Mouse (Mus musculus) limb, embryonic 14.5 days (tissue): ENCODE measurements around the gene Otop2. TPM values are rescaled to one million over a fixed set of nuclear protein-coding genes. Genes with fewer than 3 reads are reported as not detected.

ENCODE experiments used
- ATAC-seq: fragments of 200-750 bp; cut with Nextera tagmentation; 2 replicates; pipeline ENCODE4 v1.8.0; 2017; ENCODE audit warnings: low read depth, moderate number of reproducible peaks, moderate TSS enrichment; ENCODE audit not compliant: low FRiP score
- DNase-seq: peaks from one replicate; pipeline ENCODE4 v3.0.0-alpha.2; 2015; ENCODE audit warnings: low spot score
- H3K27ac ChIP-seq: fragments of 300-500 bp; sonication (generic); replicated peaks from 2 replicates; pipeline ENCODE4 v1.5.1; 2014; ENCODE audit warnings: low read depth, mild to moderate bottlenecking, low read length, moderate library complexity, mixed read lengths
- H3K27me3 ChIP-seq: fragments of 300-500 bp; sonication (generic); 2 replicates; pipeline ENCODE4 v1.6.1; 2014; ENCODE audit warnings: low read length, mixed read lengths; ENCODE audit not compliant: control insufficient read depth, insufficient read depth
- H3K36me3 ChIP-seq: fragments of 300-500 bp; sonication (generic); 2 replicates; pipeline ENCODE4 v1.6.1; 2014; ENCODE audit warnings: mild to moderate bottlenecking, low read length, moderate library complexity, mixed read lengths; ENCODE audit not compliant: control insufficient read depth, insufficient read depth
- H3K4me1 ChIP-seq: fragments of 300-500 bp; sonication (generic); 2 replicates; pipeline ENCODE4 v1.6.1; 2014; ENCODE audit warnings: antibody characterized with exemption, low read length, mixed read lengths; ENCODE audit not compliant: control insufficient read depth, insufficient read depth
- H3K4me2 ChIP-seq: fragments of 300-500 bp; sonication (generic); replicated peaks from 2 replicates; pipeline ENCODE4 v1.6.1; 2014; ENCODE audit warnings: low read depth, mild to moderate bottlenecking, low read length, moderate library complexity; ENCODE audit not compliant: severe bottlenecking
- H3K4me3 ChIP-seq: fragments of 300-500 bp; sonication (generic); replicated peaks from 2 replicates; pipeline ENCODE4 v1.5.1; 2014; ENCODE audit warnings: low read length
- H3K9ac ChIP-seq: fragments of 300-500 bp; sonication (generic); 2 replicates; pipeline ENCODE4 v1.6.1; 2014; ENCODE audit warnings: mild to moderate bottlenecking, low read depth, low read length, moderate library complexity; ENCODE audit not compliant: severe bottlenecking
- H3K9me3 ChIP-seq: fragments of 300-500 bp; sonication (generic); 2 replicates; pipeline ENCODE4 v1.6.1; 2016; ENCODE audit warnings: low read length; ENCODE audit not compliant: control insufficient read depth
- POLR2A ChIP-seq: fragments of 200-500 bp; IDR thresholded peaks from 2 replicates; pipeline ENCODE4 v1.8.0; 2012; ENCODE audit warnings: inconsistent platforms, mild to moderate bottlenecking, moderate library complexity, borderline replicate concordance; ENCODE audit not compliant: insufficient read depth, insufficient read length; ENCODE audit errors: extremely low read depth
- WGBS: fragments of 180-500 bp; shearing (Covaris S2); extraction: QIAGEN DNeasy Blood & Tissue Kit; methylation state at CpG from one replicate; pipeline ENCODE4 v1.1.7; 2014; 5-methylcytosine and 5-hydroxymethylcytosine counted together
- polyA plus RNA-seq, 2 experiments: library from polyadenylated mRNA; depleted of rRNA in 1 of 2; stranded (reverse) in 1 of 2; unstranded in 1 of 2; fragments of >200 nt; fragmentation: Nextera tagmentation in 1 of 2; extraction: Ambion mirVana in 1 of 2; gene quantifications; 2 replicates each; pipeline versions ENCODE4 v1.2.1 to v1.2.3; 2012 to 2014

Otop2 gene
- polyA plus RNA-seq, 2 experiments = 0.19 to 0.29 TPM

- Histone ChIP-seq H3K4me3 (no peak overlapping the region), H3K27ac (no peak overlapping the region), H3K4me1 (peaks cover 6% of the 10 kb centered on the region; the same call in 1 of the 2 replicates), H3K4me2 (no peak overlapping the region), H3K27me3 (peaks cover 22% of the 10 kb centered on the region), H3K9me3 (no peaks in the 10 kb centered on the region), H3K36me3 (no peaks in the 10 kb centered on the region), H3K9ac (no peak overlapping the region)
- TF ChIP-seq POLR2A = no peak
- 84% methylated on average over 4 of the region's 4 CpGs for WGBS
- DNase-seq = no peak
- no peak for ATAC-seq
Measured at GRCm38 (mm10) chr11:115377254-115377653, 70.3 kb downstream of the Otop2 start.

DNA sequence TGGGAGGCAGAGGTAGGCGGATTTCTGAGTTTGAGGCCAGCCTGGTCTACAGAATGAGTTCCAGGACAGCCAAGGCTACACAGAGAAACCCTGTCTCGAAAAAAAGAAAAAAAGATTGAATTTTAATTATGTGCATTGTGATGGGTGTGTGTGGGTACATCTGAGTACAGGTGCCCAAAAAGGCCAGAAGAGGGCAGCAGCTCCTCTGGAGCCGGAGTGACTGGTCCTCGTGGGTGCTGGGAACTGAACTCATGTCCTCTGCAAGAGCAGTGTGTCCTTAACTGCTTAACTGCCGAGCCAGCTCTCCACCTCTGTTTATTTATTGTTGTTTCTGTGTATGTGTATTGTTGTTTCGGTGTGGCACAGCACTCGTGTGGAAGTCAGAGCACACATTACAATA lies 70.9 kb downstream of the Otop2 start:
- ATAC-seq (no peak), DNase-seq (no peak)
- no peak overlapping the region for H3K4me3 ChIP-seq
- no peak overlapping the region for H3K27ac ChIP-seq
- no peak for TF ChIP-seq POLR2A
- H3K9ac ChIP-seq = no peak overlapping the region
- H3K27me3 ChIP-seq = peaks cover 22% of the 10 kb centered on the region
- no peak overlapping the region for H3K4me2 ChIP-seq
- H3K36me3 ChIP-seq = no peaks in the 10 kb centered on the region
- peaks cover 10% of the 10 kb centered on the region for H3K4me1 ChIP-seq
- 80% methylated on average over 7 of the region's 7 CpGs for WGBS
- no peaks in the 10 kb centered on the region for H3K9me3 ChIP-seq

DNA sequence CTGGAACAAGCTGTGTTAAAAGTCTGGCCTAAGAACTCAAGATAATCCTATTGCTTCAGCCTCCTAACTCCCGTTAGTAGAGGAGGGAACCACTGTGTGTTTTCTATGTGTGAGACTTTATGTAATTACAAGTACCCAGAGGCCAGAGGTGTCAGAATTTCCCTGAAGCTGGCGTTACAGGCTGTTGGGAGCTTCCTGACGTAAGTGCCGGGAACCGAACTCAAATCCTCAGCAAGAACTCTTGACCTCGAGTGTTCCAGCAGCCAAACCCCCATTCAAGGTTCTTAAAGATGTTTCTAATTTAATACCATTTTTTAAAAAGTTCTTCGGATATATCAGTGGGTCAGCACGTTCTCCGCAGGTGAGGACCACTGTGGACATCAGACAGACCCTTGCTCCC lies 74.3 kb downstream of the Otop2 start:
- H3K4me2 ChIP-seq = peak overlapping the region; percentile 79
- no peak overlapping the region for H3K9ac ChIP-seq
- H3K4me1 ChIP-seq = peaks cover 18% of the 10 kb centered on the region
- no peaks in the 10 kb centered on the region for H3K9me3 ChIP-seq
- ATAC-seq (no peak), DNase-seq (no peak)
- peak overlapping the region; percentile 81 for H3K4me3 ChIP-seq
- H3K27me3 ChIP-seq = no peaks in the 10 kb centered on the region
- H3K36me3 ChIP-seq = no peaks in the 10 kb centered on the region
- 6% methylated on average over 9 of the region's 9 CpGs for WGBS
- no peak for TF ChIP-seq POLR2A
- H3K27ac ChIP-seq = no peak overlapping the region

Other genes with a start within 250 kb of the Otop2 start
- 0.10 and 0.15 TPM in 2 replicates for gene Cd300e, start 245.0 kb upstream of the Otop2 start, polyA plus RNA-seq (2012; rRNA removed)
- 0.08 and 0.10 TPM in 2 replicates for gene Cd300e, start 245.0 kb upstream of the Otop2 start, polyA plus RNA-seq (2014; fragmentation: Nextera tagmentation; extraction: Ambion mirVana)
- 1.5 and 1.7 TPM in 2 replicates for gene Rab37, start 215.7 kb upstream of the Otop2 start, polyA plus RNA-seq (2012; rRNA removed)
- gene Rab37, start 215.7 kb upstream of the Otop2 start, polyA plus RNA-seq (2014; fragmentation: Nextera tagmentation; extraction: Ambion mirVana) = 1.5 and 1.8 TPM in 2 replicates
- gene Cd300lf, start 173.2 kb upstream of the Otop2 start, polyA plus RNA-seq (2012; rRNA removed) = 0.35 and 0.65 TPM in 2 replicates
- 0.14 and 0.29 TPM in 2 replicates for gene Cd300lf, start 173.2 kb upstream of the Otop2 start, polyA plus RNA-seq (2014; fragmentation: Nextera tagmentation; extraction: Ambion mirVana)
- 19.1 and 22.0 TPM in 2 replicates for gene Slc9a3r1, start 143.8 kb upstream of the Otop2 start, polyA plus RNA-seq (2012; rRNA removed)
- gene Slc9a3r1, start 143.8 kb upstream of the Otop2 start, polyA plus RNA-seq (2014; fragmentation: Nextera tagmentation; extraction: Ambion mirVana) = 29.9 and 33.7 TPM in 2 replicates
- 9.2 and 16.9 TPM in 2 replicates for gene Tmem104, start 119.7 kb upstream of the Otop2 start, polyA plus RNA-seq (2012; rRNA removed)
- 11.4 and 12.4 TPM in 2 replicates for gene Tmem104, start 119.7 kb upstream of the Otop2 start, polyA plus RNA-seq (2014; fragmentation: Nextera tagmentation; extraction: Ambion mirVana)
- gene Nat9, start 119.3 kb upstream of the Otop2 start, polyA plus RNA-seq (2012; rRNA removed) = 25.6 and 32.1 TPM in 2 replicates
- gene Nat9, start 119.3 kb upstream of the Otop2 start, polyA plus RNA-seq (2014; fragmentation: Nextera tagmentation; extraction: Ambion mirVana) = 20.0 and 24.3 TPM in 2 replicates
- 0.20 and 0.21 TPM in 2 replicates for gene Grin2c, start 39.9 kb upstream of the Otop2 start, polyA plus RNA-seq (2012; rRNA removed)
- gene Grin2c, start 39.9 kb upstream of the Otop2 start, polyA plus RNA-seq (2014; fragmentation: Nextera tagmentation; extraction: Ambion mirVana) = not detected in 2 replicates
- gene Fdxr, start 30.1 kb upstream of the Otop2 start, polyA plus RNA-seq (2012; rRNA removed) = 16.8 and 21.8 TPM in 2 replicates
- 11.5 and 13.0 TPM in 2 replicates for gene Fdxr, start 30.1 kb upstream of the Otop2 start, polyA plus RNA-seq (2014; fragmentation: Nextera tagmentation; extraction: Ambion mirVana)
- 0.35 and 0.40 TPM in 2 replicates for gene Fads6, start 9.5 kb upstream of the Otop2 start, polyA plus RNA-seq (2012; rRNA removed)
- gene Fads6, start 9.5 kb upstream of the Otop2 start, polyA plus RNA-seq (2014; fragmentation: Nextera tagmentation; extraction: Ambion mirVana) = 0.12 TPM in 1 of 2 replicates, not detected in the other
- not detected in 2 replicates for gene Ush1g, start 14.9 kb downstream of the Otop2 start, polyA plus RNA-seq (2012; rRNA removed)
- gene Ush1g, start 14.9 kb downstream of the Otop2 start, polyA plus RNA-seq (2014; fragmentation: Nextera tagmentation; extraction: Ambion mirVana) = not detected in 2 replicates
- gene Otop3, start 27.6 kb downstream of the Otop2 start, polyA plus RNA-seq (2012; rRNA removed) = not detected in 2 replicates
- gene Otop3, start 27.6 kb downstream of the Otop2 start, polyA plus RNA-seq (2014; fragmentation: Nextera tagmentation; extraction: Ambion mirVana) = not detected in 2 replicates
- 4.5 and 5.9 TPM in 2 replicates for gene Hid1, start 60.6 kb downstream of the Otop2 start, polyA plus RNA-seq (2012; rRNA removed)
- 2.1 and 2.3 TPM in 2 replicates for gene Hid1, start 60.6 kb downstream of the Otop2 start, polyA plus RNA-seq (2014; fragmentation: Nextera tagmentation; extraction: Ambion mirVana)
- gene Cdr2l, start 74.8 kb downstream of the Otop2 start, polyA plus RNA-seq (2012; rRNA removed) = 18.8 and 23.9 TPM in 2 replicates
- 10.9 and 11.1 TPM in 2 replicates for gene Cdr2l, start 74.8 kb downstream of the Otop2 start, polyA plus RNA-seq (2014; fragmentation: Nextera tagmentation; extraction: Ambion mirVana)
- gene Mrpl58, start 96.6 kb downstream of the Otop2 start, polyA plus RNA-seq (2012; rRNA removed) = 76.7 and 92.2 TPM in 2 replicates
- 169 and 181 TPM in 2 replicates for gene Mrpl58, start 96.6 kb downstream of the Otop2 start, polyA plus RNA-seq (2014; fragmentation: Nextera tagmentation; extraction: Ambion mirVana)
- gene Atp5h, start 112.8 kb downstream of the Otop2 start, polyA plus RNA-seq (2012; rRNA removed) = 294 and 427 TPM in 2 replicates
- 870 and 933 TPM in 2 replicates for gene Atp5h, start 112.8 kb downstream of the Otop2 start, polyA plus RNA-seq (2014; fragmentation: Nextera tagmentation; extraction: Ambion mirVana)
- 30.0 and 30.5 TPM in 2 replicates for gene Kctd2, start 113.0 kb downstream of the Otop2 start, polyA plus RNA-seq (2012; rRNA removed)
- 26.3 and 27.8 TPM in 2 replicates for gene Kctd2, start 113.0 kb downstream of the Otop2 start, polyA plus RNA-seq (2014; fragmentation: Nextera tagmentation; extraction: Ambion mirVana)
- not detected in 2 replicates for gene Trim80, start 133.4 kb downstream of the Otop2 start, polyA plus RNA-seq (2012; rRNA removed)
- 0.15 TPM in 1 of 2 replicates, not detected in the other for gene Trim80, start 133.4 kb downstream of the Otop2 start, polyA plus RNA-seq (2014; fragmentation: Nextera tagmentation; extraction: Ambion mirVana)
- gene Slc16a5, start 155.3 kb downstream of the Otop2 start, polyA plus RNA-seq (2012; rRNA removed) = 0.04 and 0.08 TPM in 2 replicates
- gene Slc16a5, start 155.3 kb downstream of the Otop2 start, polyA plus RNA-seq (2014; fragmentation: Nextera tagmentation; extraction: Ambion mirVana) = not detected in 2 replicates
- 7.5 and 9.7 TPM in 2 replicates for gene Armc7, start 168.5 kb downstream of the Otop2 start, polyA plus RNA-seq (2012; rRNA removed)
- 8.4 and 8.5 TPM in 2 replicates for gene Armc7, start 168.5 kb downstream of the Otop2 start, polyA plus RNA-seq (2014; fragmentation: Nextera tagmentation; extraction: Ambion mirVana)
- gene Nt5c, start 184.7 kb downstream of the Otop2 start, polyA plus RNA-seq (2012; rRNA removed) = 51.8 and 55.4 TPM in 2 replicates
- gene Nt5c, start 184.7 kb downstream of the Otop2 start, polyA plus RNA-seq (2014; fragmentation: Nextera tagmentation; extraction: Ambion mirVana) = 70.6 and 76.6 TPM in 2 replicates
- gene Jpt1, start 207.2 kb downstream of the Otop2 start, polyA plus RNA-seq (2012; rRNA removed) = 411 and 458 TPM in 2 replicates
- gene Jpt1, start 207.2 kb downstream of the Otop2 start, polyA plus RNA-seq (2014; fragmentation: Nextera tagmentation; extraction: Ambion mirVana) = 541 and 547 TPM in 2 replicates
- 543 and 563 TPM in 2 replicates for gene Sumo2, start 229.1 kb downstream of the Otop2 start, polyA plus RNA-seq (2012; rRNA removed)
- 942 and 968 TPM in 2 replicates for gene Sumo2, start 229.1 kb downstream of the Otop2 start, polyA plus RNA-seq (2014; fragmentation: Nextera tagmentation; extraction: Ambion mirVana)